Mouse (Mus musculus) brain, adult 2 months (tissue): ENCODE measurements around the gene Adam19.
"Not testable (repeated sequence)": the region's sequence is repeated elsewhere in the genome, so short reads cannot be mapped to it uniquely, and the experiment has no call there.

Source experiments
- DNase-seq: peaks from one replicate; pipeline ENCODE4 v3.0.0; 2011; ENCODE audit warnings: low read depth, low spot score

Gene Adam19

DNA sequence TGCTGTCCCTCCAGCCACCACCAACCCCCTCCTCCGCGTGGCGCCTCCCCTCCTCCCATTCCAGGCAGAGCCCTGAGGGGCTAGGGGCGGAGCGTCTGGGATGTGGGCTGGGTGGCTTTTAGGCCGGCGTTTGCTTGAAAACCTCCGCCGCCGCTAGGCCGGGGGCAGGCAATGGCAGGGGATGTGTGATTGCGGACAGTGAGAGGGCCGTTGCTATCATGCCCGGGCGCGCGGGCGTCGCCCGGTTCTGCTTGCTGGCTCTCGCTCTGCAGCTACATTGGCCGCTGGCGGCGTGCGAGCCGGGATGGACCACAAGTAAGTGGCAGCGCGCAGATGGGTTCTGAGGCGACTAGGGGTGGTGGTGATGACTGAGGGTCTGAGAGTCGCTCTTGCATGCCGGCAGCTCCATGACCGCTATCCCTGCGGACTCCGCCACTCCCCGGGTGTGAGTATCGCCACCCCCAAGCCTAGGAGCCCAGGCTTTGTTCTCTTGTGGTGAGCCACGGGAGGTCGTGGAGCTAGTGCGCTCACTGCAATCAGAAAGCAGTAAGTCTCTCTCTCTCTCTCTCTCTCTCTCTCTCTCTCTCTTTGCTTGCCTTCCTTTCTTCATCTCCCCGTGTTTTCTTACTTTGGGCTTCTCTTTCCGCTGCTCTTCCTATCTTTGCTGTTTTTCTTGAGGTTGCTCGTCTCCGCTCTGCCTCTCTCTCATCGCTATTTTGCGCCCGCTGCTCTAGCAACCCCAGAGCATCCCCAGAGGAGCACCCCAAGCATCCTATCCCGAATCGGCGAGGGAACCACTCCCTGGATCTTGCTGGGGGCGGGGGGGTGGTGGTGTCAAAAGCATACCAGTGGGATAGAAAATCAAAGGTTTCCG, at the start of gene Adam19:
Adam19 (plus strand) TSS at position 97 of the 874 bp plus-strand sequence.
- DNase-seq: peak; percentile 67

DNA sequence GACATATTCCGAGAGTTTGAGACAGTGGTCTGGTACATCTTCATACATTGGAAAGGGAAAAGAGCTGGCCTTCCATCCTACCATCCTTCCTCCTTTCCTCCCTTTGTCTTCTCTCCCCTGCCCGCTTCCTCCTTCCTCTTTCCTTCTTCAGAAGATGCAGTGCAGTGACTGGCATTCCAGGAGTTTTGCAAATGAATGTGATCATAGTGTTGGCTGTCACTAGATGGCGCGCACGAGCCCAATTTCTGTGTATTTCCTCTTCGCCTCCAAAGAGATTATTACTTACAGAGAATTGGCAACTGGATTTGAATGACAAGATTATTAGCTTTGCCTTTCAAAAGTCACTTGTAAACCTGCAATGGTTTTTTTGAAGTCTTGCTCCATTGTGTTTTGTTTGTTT, 39.7 kb upstream of the Adam19 start:
- peak; percentile 82 for DNase-seq

DNA sequence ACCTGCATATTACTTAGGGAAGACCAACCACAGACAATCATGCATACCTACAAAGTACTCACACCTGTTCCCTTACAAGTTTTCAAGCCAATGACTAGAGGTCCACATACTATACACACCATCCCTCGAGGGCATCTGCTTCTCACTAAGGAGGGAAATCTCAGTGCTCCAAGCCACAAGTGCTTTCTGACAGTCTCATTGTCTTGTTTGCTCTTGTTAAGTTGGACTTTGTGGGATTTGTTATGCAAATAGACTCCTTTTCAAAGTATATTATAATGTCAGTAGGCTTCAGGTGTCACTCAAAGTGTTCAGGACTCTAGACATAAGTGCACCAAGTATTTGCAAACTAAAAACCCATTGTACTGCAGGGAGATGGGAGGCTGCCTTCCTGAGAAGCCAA, 35.5 kb upstream of the Adam19 start:
- no peak for DNase-seq

GRCm38 (mm10) chr11:46021850-46022249, 33.9 kb upstream of the Adam19 start:
- no peak for DNase-seq

DNA sequence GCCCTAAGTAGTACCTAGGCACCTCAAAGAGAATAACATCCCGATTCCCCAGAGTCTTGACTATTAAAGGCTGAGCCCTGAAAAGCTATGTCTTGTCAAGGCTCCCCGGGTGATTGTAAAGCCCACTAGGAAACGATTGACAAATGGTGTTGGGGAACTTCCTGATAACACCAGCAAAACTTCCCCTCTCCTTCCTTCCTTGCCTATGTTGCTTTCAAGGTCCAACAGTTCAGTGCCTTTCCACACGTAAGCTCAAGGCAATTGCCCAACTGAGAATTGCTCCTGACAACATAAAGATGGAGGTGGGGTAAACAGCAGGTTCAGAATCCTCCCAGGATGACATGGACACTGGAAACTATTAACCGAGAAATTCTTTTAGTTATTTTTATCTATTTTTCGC, 32.8 kb upstream of the Adam19 start:
- DNase-seq: no peak

DNA sequence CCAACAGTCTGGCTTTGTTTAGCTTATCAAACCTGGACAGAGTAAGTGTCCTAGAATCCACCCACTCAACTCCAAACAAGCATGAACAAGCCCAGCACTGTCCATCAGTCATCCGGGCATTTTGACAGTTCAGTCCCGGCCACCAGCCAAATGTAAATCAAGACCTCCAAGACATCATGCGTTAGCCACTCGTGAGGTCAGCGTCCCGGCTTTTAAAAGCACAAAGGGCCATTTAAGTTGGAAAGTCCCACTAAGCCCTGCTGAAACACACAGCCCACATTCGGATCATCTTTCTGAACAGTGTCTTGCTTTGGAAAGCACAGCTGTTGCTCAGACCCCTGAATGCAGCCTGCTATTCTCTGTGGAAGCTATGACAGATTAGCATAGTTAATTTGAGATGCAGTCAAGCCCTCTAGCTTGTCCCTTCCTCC, 29.8 kb upstream of the Adam19 start:
- peak; percentile 30 for DNase-seq

GRCm38 (mm10) chr11:46027952-46028814, 27.6 kb upstream of the Adam19 start:
- DNase-seq: no peak

DNA sequence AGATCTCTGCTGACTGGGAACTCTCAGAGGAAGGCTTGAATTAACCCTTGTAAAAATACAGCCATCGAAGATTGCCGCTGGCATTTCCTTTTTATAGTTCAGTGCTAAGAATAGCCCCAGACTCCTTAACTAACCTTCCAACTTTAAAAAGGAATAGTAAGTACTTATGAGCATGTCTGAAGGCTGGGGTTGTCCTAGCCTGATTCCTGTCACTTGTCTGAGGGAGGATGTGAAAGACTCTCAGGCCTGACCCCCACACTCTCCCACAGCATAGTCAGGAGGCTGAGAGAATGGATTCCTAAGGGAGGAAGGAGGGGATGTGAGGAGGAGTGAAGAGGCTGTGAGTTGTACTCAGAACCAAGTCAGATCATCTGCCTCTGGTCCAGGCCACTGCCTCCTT, 26.3 kb upstream of the Adam19 start:
- DNase-seq: no peak

GRCm38 (mm10) chr11:46030026-46030425, 25.8 kb upstream of the Adam19 start:
- DNase-seq: peak; percentile 30

GRCm38 (mm10) chr11:46031470-46031869, 24.3 kb upstream of the Adam19 start:
- peak; percentile 38 for DNase-seq

DNA sequence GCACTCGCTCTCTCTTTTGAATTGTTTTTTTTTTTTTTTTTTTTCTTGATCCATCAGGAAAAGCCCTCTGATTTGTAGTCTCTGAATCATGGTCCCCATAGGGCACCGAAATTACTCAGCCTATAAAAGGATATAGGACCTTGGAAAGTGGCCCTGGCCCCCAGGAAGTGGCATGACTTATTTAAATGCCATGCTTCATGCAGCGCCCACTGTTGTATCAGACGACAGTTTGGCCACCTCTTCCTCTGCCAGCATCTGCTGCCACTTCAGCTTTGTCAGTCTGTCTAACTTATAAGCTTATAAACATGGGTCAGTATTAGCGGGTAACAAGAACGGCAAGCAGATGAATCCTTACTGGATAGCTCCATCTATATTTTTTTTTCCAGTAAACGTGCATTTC, 22.8 kb upstream of the Adam19 start:
- no peak for DNase-seq

- no peak for DNase-seq
Observed at GRCm38 (mm10) chr11:46036374-46036773, 19.4 kb upstream of the Adam19 start.

DNA sequence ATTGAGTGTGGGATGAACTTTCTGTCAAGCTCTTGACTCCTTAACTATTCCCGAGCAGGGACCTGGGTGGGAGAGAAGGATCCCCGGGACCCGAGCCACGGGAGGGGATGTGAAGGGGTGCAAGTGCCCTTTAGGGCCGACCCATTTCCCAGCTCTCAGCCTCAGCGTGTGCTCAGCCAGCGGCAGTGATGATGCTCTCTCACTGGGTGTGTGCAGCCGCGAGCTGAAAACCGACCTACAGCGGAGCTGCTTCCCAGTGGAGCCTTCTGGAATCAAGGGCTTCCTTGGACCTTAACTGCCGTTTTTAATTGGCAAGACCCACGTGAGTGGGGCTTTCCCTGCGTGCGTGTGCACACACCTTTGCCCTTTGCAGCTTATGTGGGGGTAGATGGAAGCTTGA, 16.9 kb upstream of the Adam19 start:
- DNase-seq: no peak

GRCm38 (mm10) chr11:46039335-46039734, 16.5 kb upstream of the Adam19 start:
- peak; percentile 47 for DNase-seq

GRCm38 (mm10) chr11:46040841-46041556, 14.8 kb upstream of the Adam19 start:
- DNase-seq: no peak

GRCm38 (mm10) chr11:46041607-46042267, 14.1 kb upstream of the Adam19 start:
- no peak for DNase-seq

GRCm38 (mm10) chr11:46044781-46045180, 11.0 kb upstream of the Adam19 start:
- DNase-seq: no peak

- no peak for DNase-seq
Observed at GRCm38 (mm10) chr11:46047264-46047663, 8.5 kb upstream of the Adam19 start.

GRCm38 (mm10) chr11:46052105-46052659, 3.6 kb upstream of the Adam19 start, which contains the start of gene Gm12166:
Gene Gm12166 (minus strand): TSS chr11:46052321.
- DNase-seq: peak; percentile 80

GRCm38 (mm10) chr11:46053457-46053856, 2.3 kb upstream of the Adam19 start:
- not testable (repeated sequence) for DNase-seq

- no peak for DNase-seq
Observed at GRCm38 (mm10) chr11:46054311-46054710, 1.5 kb upstream of the Adam19 start.
